Mouse (Mus musculus) urinary bladder, postnatal 25 days (tissue): ENCODE results near the gene Glyatl3.

Experiments used
- DNase-seq: peaks from one replicate; pipeline ENCODE4 v3.0.0; 2022; ENCODE audit warnings: low spot score

The Glyatl3 gene

GRCm38 (mm10) chr17:40914250-40914649, at the start of gene Glyatl3:
TSS of gene Glyatl3 (minus strand) at chr17:40914350.
- DNase-seq = no peak

DNA sequence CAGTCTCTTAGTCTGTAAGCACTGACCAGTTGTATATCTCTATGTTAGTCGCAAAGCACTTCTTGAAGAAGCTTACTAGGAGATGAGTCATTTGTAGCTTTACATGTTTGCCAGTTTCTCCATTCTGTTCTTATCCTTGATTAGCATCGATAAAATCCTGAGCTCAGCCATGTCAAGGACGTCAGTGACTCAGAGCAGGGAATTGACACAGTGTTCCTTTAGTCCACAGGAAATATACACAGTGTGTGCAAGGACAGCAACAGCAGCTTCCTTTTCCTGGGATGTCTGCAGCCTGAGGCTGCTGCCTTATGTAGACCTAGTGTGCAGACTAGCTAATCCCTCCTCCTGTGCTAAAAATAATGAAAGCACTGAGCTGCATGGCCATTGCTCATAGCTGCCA, 34.4 kb upstream of the Glyatl3 start:
- DNase-seq = no peak

DNA sequence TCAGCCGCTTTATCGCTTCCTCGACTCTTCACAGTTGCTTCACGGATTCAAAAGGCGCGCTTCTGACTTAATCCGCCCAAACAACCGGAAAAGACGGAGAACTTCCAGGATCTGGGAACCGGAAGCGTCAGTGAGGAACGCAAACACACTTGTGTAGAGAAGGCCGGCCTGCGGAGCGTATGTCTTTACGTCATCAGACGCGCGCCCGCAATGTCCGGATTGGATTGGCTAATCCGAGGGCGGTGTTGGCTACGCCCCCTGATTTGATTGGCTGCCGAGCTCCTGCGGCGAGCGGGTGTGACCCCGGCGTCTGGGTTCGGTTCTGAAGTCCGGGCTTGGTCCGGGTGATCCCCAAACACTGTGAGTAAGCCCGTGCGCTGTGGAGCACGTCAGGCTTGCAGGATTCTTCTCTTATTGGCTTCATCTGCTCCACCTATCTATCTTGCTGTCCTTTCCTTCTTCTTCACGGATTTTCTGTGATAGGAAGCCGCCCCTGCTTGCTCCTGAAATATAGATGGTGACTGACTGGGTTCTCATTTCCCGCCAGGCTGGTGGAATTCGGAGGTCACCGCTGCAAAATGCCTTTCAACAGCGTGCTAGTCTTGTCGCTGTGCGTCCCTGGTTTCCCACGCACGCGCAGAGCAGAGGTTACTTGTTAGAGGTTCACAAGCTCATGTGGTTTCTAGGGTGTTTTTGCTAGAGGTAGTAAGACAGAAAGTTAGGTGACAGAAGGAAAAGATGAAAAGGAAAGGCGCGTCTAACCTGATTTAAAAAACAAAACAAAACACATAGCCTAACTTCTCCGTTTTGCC, 20.5 kb upstream of the Glyatl3 start, which contains the start of the genes Mut and Cenpq:
Gene Mut (plus strand): TSS at position 266 of the 812 bp plus-strand sequence.
Gene Cenpq (minus strand): TSS at position 628 of the 812 bp plus-strand sequence.
- peak; percentile 96 for DNase-seq

- DNase-seq = peak; percentile 5
These were observed 19.8 kb upstream of the Glyatl3 start for GRCm38 (mm10) chr17:40933985-40934384.

DNA sequence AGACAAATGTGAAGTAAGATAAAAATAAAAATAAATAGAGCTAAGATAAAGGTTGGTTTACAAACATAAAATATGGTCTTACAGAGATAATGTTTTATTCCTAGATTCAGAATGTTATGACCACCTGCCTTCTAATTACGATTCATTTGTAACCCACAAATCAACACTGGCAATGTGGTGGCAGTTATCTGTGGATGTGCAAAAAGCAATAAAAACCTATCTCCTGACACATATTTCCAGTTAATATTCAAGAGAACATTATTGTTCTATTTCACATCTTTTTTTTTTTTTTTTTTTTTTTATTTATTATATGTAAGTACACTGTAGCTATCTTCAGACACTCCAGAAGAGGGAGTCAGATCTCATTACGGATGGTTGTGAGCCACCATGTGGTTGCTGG, 1.3 kb upstream of the Glyatl3 start:
- no peak for DNase-seq

GRCm38 (mm10) chr17:40904721-40905154, 9.4 kb downstream of the Glyatl3 start:
- DNase-seq = no peak

- DNase-seq = no peak
These were observed 10.0 kb downstream of the Glyatl3 start for GRCm38 (mm10) chr17:40904056-40904597.

DNA sequence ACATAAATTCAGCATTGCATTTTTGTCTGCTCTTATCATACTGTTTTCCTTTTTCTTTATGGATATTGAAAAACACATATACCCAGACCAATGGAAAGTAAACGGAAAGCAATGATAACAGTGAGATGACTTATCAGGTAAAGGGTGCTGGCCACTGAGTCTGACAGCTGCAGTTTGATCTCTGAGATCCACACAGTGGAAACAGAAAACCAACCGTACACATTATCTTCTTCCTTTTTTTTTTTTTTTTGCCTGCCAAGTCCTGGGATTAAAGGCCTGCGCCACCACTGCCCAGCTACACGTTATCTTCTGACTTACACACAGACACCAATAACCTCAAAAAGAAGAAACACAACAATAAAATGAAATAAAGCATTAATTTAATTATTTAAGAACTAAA, 10.8 kb downstream of the Glyatl3 start:
- no peak for DNase-seq

DNA sequence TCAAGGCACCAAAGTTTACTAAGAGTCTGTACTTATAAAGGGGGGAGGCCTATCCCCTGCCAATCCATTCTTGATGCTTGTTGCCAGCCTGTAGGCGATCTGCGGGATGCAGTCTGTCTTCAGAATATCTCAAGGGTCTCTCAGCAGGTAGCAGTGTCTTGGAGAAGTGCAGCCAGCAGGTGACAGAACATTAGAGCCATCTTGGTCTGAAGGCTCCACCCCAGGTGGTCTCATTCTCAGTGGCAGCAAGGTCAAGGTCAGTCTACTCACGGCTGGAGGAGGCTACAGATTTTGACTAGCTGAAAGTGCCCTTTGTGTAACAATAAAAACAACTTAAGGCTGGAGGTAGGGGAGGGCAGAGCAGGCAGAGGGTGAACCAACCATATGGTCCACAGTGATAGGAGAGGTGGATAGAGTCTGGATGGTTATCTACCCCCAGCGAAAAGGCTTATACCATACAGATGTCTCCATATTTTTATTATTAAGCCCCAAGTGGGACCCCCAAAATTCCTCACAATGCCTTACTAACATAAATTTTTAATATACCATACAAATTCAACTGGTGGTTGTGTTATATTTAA, 14.3 kb downstream of the Glyatl3 start:
- DNase-seq = no peak

- no peak for DNase-seq
These were observed 17.3 kb downstream of the Glyatl3 start for GRCm38 (mm10) chr17:40896863-40897262.

DNA sequence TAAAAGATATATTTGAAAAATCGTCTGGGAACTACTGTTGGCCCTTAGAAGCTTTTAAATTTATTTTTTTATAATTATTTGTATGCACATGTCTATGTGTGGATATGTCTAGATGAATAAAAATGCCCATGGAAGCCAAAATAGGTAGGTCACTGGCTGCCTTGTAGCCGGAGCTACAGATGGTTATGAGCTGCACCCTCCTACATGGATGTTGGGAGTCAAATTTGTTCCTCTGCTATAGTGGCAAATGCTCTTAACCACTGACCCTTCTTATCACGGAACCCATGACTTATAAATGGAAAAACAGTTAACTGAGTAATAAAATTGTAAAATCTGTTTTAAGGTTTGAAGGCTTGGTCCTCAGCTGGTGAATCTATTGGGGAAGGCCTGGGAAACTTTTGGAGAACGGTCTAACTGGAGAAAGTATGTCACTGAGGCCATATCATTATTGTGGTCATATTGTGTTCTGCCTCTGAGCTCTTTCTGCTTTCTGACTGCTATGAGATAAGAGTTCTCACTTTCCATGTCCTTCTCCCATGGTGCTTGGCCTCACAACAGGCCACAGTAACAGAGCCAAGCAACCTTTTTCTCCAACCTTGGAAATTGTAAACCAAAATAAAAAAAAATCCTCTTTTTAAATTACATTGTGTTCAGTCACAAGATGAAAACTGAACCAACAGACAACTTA, 26.2 kb downstream of the Glyatl3 start:
- no peak for DNase-seq

DNA sequence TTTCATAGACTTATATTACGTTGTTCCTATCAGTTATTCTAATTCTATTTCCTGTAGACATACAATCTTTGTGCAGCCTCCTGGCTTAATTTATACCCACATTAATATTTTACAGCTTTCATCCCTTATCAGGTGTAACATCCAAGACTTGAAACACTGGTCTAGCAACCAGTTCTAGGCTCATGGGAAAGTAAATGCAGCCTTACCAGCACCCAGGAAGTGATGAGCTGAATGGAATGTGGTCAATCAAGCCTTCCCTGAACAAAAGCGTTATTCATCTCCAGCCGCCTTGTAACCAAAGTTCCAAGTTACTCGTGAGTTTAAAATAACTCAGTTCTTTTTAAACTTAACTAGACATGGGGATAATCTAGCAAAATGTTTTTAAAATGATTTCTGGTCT, 29.0 kb downstream of the Glyatl3 start:
- DNase-seq = no peak

DNA sequence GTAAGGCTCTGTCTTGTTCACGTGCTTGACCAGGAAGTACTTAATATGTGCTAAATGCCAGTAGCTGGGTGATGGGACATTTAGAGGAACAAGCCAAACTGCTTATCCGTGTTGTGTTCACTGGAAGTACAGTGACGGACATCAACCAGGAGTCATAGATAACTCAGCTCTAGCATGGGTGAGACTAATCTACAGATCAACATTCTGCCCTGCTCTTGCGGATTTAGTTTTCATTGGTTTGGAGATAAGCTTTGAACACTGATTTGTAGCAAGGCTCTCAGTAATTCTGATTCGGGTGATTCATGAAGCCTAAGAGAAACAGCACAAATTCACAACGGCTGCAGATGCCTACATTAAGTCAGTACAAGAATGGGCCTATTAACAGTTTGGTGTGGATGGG, 32.0 kb downstream of the Glyatl3 start:
- no peak for DNase-seq

- DNase-seq = peak; percentile 66
These were observed 34.0 kb downstream of the Glyatl3 start, which contains the start of gene 9130008F23Rik for GRCm38 (mm10) chr17:40879924-40880691. TSS of gene 9130008F23Rik (minus strand) at chr17:40880559.

DNA sequence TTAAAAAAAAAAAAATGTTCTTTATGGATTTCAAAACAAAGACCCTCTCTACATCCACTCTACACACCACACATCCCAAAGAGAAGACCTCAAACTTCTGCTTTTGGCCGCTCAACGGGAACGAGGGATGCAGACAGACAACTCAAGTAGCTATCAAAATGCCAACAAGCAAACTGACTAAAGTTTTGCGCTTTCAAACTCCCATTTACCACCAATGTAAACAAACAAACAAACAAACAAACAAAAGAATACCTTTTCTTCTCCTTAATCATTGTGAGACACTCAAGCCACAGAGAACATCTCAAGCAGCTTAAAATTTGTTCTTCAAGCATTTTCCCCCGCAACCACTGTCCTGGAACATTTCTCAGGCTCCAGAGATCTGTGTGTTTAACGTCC, 34.6 kb downstream of the Glyatl3 start:
- DNase-seq = no peak

DNA sequence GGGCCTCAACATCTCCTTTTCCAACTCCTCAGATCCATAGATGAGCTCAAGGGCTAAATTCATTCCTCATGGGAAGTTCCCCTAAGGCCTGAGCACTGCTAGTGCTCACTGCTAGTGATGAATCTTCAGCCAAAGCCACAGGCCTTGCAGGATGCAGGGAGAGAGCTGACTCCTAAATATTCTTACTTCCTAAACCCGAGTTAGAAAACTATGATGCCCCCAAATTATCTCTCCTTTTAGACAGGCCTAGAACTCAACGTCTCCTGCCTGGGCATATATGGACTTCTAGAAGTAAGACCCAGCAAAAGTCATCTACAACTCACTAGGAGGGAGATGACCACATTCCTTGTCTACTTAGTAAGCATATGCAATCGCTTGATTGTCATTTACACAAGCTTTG, 36.4 kb downstream of the Glyatl3 start:
- no peak for DNase-seq

- no peak for DNase-seq
These were observed 38.6 kb downstream of the Glyatl3 start for GRCm38 (mm10) chr17:40875568-40875967.

DNA sequence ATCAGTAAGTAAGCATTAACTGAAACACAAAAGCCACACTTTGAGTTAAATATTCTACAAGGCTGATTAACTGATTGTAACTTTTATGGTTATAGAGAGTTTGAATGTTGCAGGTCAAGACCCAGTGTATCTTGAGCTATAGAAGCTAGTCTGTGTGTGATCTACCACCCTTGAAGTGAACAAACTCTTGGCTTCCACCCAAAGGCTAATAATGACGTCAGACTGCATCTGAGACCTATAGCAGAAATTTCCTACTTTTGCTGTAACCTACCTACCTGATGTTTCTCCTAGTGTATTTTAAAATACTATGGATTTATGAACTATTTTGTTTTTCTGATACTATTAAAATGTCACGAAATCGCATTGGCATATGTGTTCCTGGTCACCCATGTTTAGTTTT, 39.4 kb downstream of the Glyatl3 start:
- no peak for DNase-seq

GRCm38 (mm10) chr17:40873582-40874011, 40.6 kb downstream of the Glyatl3 start:
- DNase-seq = no peak

DNA sequence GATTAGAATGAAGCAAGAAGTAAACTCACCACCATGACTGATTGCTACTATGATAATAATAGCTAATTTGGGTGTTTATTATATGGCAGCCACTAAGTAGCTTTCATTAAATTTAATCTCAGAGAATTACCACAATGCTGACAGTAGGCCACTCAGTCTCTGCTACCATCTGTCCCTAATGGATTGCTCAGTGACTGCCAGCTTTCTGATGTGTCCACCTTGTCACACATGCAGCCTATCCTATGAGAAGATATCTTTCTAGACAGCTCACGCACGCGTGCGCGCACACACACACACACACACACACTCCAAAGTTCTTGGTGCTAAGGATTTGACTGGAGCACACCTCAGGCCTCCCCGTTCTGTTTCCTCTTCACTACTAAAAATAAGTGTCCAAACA, 41.5 kb downstream of the Glyatl3 start:
- no peak for DNase-seq

DNA sequence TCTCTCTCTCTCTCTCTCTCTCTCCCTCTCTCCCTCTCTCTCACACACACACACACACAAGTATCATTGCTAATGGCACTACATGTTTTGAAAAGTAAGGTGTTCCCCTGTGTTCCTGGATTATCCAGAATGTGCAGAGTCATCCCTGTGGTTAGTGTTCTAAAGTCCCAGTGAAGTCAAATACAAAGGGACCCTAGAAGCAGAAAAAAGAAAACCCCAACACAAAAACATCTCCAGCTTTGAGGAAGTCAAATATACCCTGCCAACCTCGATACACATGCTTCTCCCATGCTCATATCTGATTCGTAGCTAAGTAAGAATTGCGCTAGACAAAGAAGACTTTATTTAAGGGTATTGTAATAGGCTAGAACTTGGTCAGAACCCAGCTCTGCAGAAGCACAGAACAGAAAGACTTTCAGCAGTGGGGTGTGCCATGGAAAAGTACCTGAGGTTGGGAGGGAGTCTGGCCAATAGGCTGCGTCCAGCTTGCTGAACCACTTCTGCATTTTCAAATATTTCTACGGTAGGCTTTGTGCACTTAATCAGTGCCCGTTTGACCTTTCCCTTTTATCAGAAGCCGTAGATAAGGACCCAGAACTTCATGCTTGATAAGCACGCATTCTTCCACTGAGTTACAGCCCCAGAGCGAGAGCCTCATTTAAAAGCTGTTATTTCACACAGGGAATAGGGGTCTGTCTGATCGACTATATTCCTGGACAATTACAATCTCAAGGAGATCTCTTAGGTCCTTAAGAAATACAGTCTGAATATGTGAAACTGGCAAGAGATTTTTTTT, 45.0 kb downstream of the Glyatl3 start:
- DNase-seq = no peak
